Mouse (Mus musculus) forebrain, postnatal 0 days (tissue): ENCODE data around the gene Sgms1. TPM values are rescaled to one million over a fixed set of nuclear protein-coding genes. Genes with fewer than 3 reads are reported as not detected.

ENCODE experiments used
- ATAC-seq: fragments of 200-750 bp; cut with Nextera tagmentation; 2 replicates; pipeline ENCODE4 v1.8.0; 2017; ENCODE audit warnings: mild to moderate bottlenecking, moderate library complexity
- DNase-seq: peaks from one replicate; pipeline ENCODE4 v3.0.0-alpha.2; 2015
- H3K27ac ChIP-seq: fragments of 300-500 bp; sonication (generic); 2 replicates; pipeline ENCODE4 v1.5.1; 2014; ENCODE audit warnings: low read depth, mild to moderate bottlenecking, antibody characterized with exemption, low read length, moderate library complexity, mixed read lengths
- H3K27me3 ChIP-seq: fragments of 300-500 bp; sonication (generic); 2 replicates; pipeline ENCODE4 v1.6.1; 2014; ENCODE audit warnings: mild to moderate bottlenecking, low read length, mixed read lengths; ENCODE audit not compliant: insufficient read depth
- H3K36me3 ChIP-seq: fragments of 300-500 bp; sonication (generic); 2 replicates; pipeline ENCODE4 v1.6.1; 2014; ENCODE audit warnings: mild to moderate bottlenecking, moderate library complexity; ENCODE audit not compliant: insufficient read depth
- H3K4me1 ChIP-seq: fragments of 300-500 bp; sonication (generic); 2 replicates; pipeline ENCODE4 v1.6.1; 2014; ENCODE audit warnings: antibody characterized with exemption; ENCODE audit not compliant: insufficient read depth
- H3K4me2 ChIP-seq: fragments of 300-500 bp; sonication (generic); 2 replicates; pipeline ENCODE4 v1.6.1; 2014; ENCODE audit warnings: low read depth, mild to moderate bottlenecking, moderate library complexity
- H3K4me3 ChIP-seq: fragments of 300-500 bp; sonication (generic); 2 replicates; pipeline ENCODE4 v1.5.1; 2014; ENCODE audit warnings: low read depth, low read length, mixed read lengths
- H3K9ac ChIP-seq: fragments of 300-500 bp; sonication (generic); 2 replicates; pipeline ENCODE4 v1.6.1; 2014; ENCODE audit warnings: mild to moderate bottlenecking
- H3K9me3 ChIP-seq: fragments of 300-500 bp; sonication (generic); 2 replicates; pipeline ENCODE4 v1.6.1; 2016; ENCODE audit warnings: low read length
- CTCF ChIP-seq: sonication (generic); IDR thresholded peaks from 2 replicates; pipeline ENCODE4 v1.5.1; 2016; ENCODE audit warnings: antibody characterized with exemption, control low read depth, low read depth
- WGBS: fragments of 180-500 bp; shearing (Covaris S2); extraction: QIAGEN DNeasy Blood & Tissue Kit; methylation state at CpG from one replicate; pipeline ENCODE4 v1.1.7; 2014; 5-methylcytosine and 5-hydroxymethylcytosine counted together
- polyA plus RNA-seq: library from polyadenylated mRNA; unstranded; fragments of >200 nt; fragmentation: Nextera tagmentation; extraction: Ambion mirVana; gene quantifications from 2 replicates; pipeline ENCODE4 v1.2.1, GENCODE M21; 2015
- total RNA-seq: library from RNA; depleted of rRNA; stranded (reverse); fragments of >200 nt; gene quantifications from 2 replicates; pipeline ENCODE4 v1.2.3, GENCODE M21; 2014

Gene Sgms1
- total and polyA plus RNA-seq, 2 experiments from 2014 or later = 17.0 to 27.2 TPM

- H3K27ac ChIP-seq = no peak overlapping the region
- H3K4me1 ChIP-seq = no peaks in the 10 kb centered on the region
- no peak overlapping the region for H3K9ac ChIP-seq
- TF ChIP-seq CTCF = no peak
- no peak overlapping the region for H3K4me2 ChIP-seq
- H3K4me3 ChIP-seq = no peak overlapping the region
- WGBS = 77% methylated on average over 12 of the region's 12 CpGs
- ATAC-seq (peak; percentile 38; the same call in 1 of the 2 replicates), DNase-seq (no peak)
- H3K9me3 ChIP-seq = no peaks in the 10 kb centered on the region
- no peaks in the 10 kb centered on the region for H3K36me3 ChIP-seq
- no peaks in the 10 kb centered on the region for H3K27me3 ChIP-seq
These were observed 120.2 kb downstream of the Sgms1 start for GRCm38 (mm10) chr19:32269141-32269843.

GRCm38 (mm10) chr19:32268562-32268961, 121.0 kb downstream of the Sgms1 start:
- no peak for TF ChIP-seq CTCF
- Histone ChIP-seq H3K36me3 (no peaks in the 10 kb centered on the region), H3K4me1 (no peaks in the 10 kb centered on the region), H3K4me3 (no peak overlapping the region), H3K9me3 (no peaks in the 10 kb centered on the region), H3K4me2 (no peak overlapping the region), H3K27me3 (no peaks in the 10 kb centered on the region), H3K9ac (no peak overlapping the region), H3K27ac (no peak overlapping the region)
- 82% methylated on average over 9 of the region's 9 CpGs for WGBS
- ATAC-seq (no peak), DNase-seq (no peak)

- H3K27me3 ChIP-seq = no peaks in the 10 kb centered on the region
- no peaks in the 10 kb centered on the region for H3K36me3 ChIP-seq
- DNase-seq (no peak), ATAC-seq (no peak)
- no peaks in the 10 kb centered on the region for H3K9me3 ChIP-seq
- no peak overlapping the region for H3K4me2 ChIP-seq
- WGBS = 77% methylated on average over 9 of the region's 9 CpGs
- no peak overlapping the region for H3K4me3 ChIP-seq
- H3K27ac ChIP-seq = no peak overlapping the region
- no peak overlapping the region for H3K9ac ChIP-seq
- H3K4me1 ChIP-seq = no peaks in the 10 kb centered on the region
- no peak for TF ChIP-seq CTCF
These were observed 122.9 kb downstream of the Sgms1 start for GRCm38 (mm10) chr19:32266385-32267252.

- no peak for TF ChIP-seq CTCF
- no peaks in the 10 kb centered on the region for H3K36me3 ChIP-seq
- no peak for DNase-seq
- H3K4me2 ChIP-seq = no peak overlapping the region
- H3K4me3 ChIP-seq = no peak overlapping the region
- H3K27me3 ChIP-seq = no peaks in the 10 kb centered on the region
- no peaks in the 10 kb centered on the region for H3K4me1 ChIP-seq
- no peak overlapping the region for H3K27ac ChIP-seq
- 100% methylated on average over 1 of the region's 1 CpGs for WGBS
- no peak overlapping the region for H3K9ac ChIP-seq
- ATAC-seq = no peak
- no peaks in the 10 kb centered on the region for H3K9me3 ChIP-seq
These were observed 125.8 kb downstream of the Sgms1 start for GRCm38 (mm10) chr19:32263753-32264152.

GRCm38 (mm10) chr19:32262805-32263572, 126.5 kb downstream of the Sgms1 start:
- no peaks in the 10 kb centered on the region for H3K36me3 ChIP-seq
- H3K27ac ChIP-seq = no peak overlapping the region
- no peak for ATAC-seq
- DNase-seq = no peak
- 91% methylated on average over 10 of the region's 10 CpGs for WGBS
- H3K4me1 ChIP-seq = no peaks in the 10 kb centered on the region
- H3K9ac ChIP-seq = no peak overlapping the region
- no peaks in the 10 kb centered on the region for H3K27me3 ChIP-seq
- no peaks in the 10 kb centered on the region for H3K9me3 ChIP-seq
- no peak for TF ChIP-seq CTCF
- H3K4me3 ChIP-seq = no peak overlapping the region
- no peak overlapping the region for H3K4me2 ChIP-seq

GRCm38 (mm10) chr19:32260869-32261688, 128.4 kb downstream of the Sgms1 start:
- Histone ChIP-seq H3K9me3 (no peaks in the 10 kb centered on the region), H3K4me3 (no peak overlapping the region), H3K27ac (no peak overlapping the region), H3K27me3 (no peaks in the 10 kb centered on the region), H3K36me3 (no peaks in the 10 kb centered on the region), H3K4me2 (no peak overlapping the region), H3K9ac (no peak overlapping the region), H3K4me1 (no peaks in the 10 kb centered on the region)
- WGBS = 61% methylated on average over 8 of the region's 8 CpGs
- ATAC-seq (no peak), DNase-seq (no peak)
- no peak for TF ChIP-seq CTCF
